Mouse (Mus musculus) embryonic fibroblast, embryonic 13.5 days (primary cell): ENCODE measurements around the gene Arhgap9.

Source experiments
- CTCF ChIP-seq: IDR thresholded peaks from 2 replicates; pipeline ENCODE4 v1.5.1; 2011; ENCODE audit warnings: mild to moderate bottlenecking, control low read depth, low read length, moderate library complexity, borderline replicate concordance; ENCODE audit not compliant: insufficient read depth
- POLR2A ChIP-seq: IDR thresholded peaks from 2 replicates; pipeline ENCODE4 v1.6.1; 2011; ENCODE audit warnings: low read depth, mild to moderate bottlenecking, control low read depth, low read length, moderate library complexity

DNA sequence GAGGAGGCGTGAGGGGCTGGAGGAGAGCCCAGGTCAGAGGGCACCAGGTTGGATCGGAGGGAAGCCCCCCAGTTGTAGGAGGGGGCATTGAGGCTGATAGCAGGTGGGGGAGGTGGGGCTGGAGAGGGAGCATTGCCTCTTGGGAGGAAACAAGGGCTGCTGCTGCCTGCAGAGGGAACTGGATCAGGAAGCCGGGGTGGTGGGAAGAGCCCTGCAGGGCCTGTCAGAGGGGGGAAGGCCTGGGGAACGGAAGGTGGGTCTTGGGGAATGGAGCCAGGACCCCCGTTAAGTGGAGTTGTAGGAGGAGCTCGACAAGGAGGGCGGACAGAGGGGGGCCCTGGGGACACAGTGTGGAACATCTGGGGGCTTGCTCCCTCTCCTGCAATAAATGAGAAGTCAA lies 35.6 kb upstream of the Arhgap9 start:
- TF ChIP-seq CTCF = no peak
- no peak for TF ChIP-seq POLR2A
